Mouse (Mus musculus) MEL-GATA-1-ER (cell line): ENCODE measurements at regions not wholly inside any gene's neighbourhood (a gene's known extent, or its start where the extent isn't known, plus 50 kb on each side); places are given as distances from the start of the nearest gene placed in this dataset.

Source experiments
- DNase-seq: peaks from one replicate; pipeline ENCODE4 v3.0.0-alpha.2; 2012; ENCODE audit warnings: low read depth; ENCODE audit errors: extremely low read depth

DNA sequence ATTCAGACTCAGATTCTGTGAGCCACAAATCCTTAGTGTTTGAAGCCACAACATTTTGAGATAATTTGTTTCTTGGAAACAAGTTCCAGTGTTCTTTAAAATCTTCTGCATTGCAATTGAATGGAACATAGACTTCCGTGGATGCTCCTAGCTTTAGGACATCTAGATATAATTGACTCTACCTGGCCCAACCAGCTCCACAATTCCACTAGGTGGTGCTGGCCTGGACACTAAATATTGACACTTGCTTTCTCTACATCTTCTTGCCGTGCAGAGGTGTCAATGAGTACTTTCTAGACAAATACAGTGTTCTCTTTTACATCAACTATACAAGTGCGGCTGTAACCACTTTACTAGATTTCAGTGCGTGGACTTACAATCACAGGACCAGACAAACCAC is 63.4 kb upstream of the Gm47985 start:
- DNase-seq: no peak

DNA sequence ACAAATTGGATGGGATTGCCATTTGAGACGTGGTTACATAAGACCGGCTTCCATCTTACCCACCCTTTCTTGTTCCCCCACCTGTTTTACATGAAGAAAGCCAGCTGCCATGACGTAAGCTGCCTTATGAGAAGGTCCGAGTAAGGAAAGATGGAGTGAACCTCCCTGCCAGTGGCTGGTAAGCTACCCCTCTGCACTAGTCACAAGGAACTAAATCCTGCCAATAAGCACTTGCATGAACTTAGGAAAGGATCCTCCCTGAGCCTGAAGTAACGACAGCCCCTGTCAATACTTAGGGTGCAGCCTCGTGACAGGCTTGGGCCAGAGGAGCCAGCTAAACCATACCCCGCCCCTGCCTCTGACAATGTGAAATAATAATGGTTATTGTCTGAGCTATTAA is 62.8 kb upstream of the Gm47985 start:
- no peak for DNase-seq

DNA sequence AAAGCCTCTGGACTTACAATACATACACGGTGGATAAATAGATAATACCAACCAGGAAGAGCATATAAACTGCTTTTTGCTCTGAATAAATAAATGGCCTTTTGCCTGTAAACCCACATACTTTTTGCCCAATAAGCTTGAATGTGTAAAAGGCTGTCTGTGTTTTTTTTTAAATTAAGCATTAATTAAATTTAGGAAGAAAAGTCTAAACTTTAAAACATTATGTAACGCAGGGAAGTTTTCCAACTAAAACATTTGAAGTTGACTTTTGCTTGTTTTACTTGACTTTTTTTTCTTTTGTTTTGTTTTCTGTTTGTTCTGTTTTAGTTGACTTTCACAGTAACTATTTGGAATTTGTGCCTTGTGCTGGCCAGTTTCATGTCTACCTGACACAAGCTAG is 60.7 kb upstream of the Gm47985 start:
- no peak for DNase-seq

DNA sequence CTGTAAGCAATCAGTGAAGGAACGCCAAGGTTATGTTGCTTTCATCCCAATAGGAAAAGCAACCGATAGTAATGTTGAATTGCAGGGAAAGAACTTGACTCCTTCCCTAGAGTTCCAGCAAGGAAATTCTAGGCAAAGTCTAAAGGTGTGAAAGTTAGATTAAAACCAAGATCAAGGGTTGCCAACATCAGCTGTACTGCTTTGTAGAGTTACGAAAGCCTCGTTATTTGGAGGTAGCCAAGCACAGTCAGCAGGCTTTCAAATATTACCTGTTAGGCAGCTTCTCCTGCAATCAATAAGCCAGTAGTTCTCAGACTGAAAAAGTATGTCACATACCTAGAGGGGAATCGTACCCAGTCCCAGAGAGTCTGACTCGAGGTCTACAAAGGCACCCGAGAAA is 58.4 kb upstream of the Gm47985 start:
- DNase-seq: no peak

DNA sequence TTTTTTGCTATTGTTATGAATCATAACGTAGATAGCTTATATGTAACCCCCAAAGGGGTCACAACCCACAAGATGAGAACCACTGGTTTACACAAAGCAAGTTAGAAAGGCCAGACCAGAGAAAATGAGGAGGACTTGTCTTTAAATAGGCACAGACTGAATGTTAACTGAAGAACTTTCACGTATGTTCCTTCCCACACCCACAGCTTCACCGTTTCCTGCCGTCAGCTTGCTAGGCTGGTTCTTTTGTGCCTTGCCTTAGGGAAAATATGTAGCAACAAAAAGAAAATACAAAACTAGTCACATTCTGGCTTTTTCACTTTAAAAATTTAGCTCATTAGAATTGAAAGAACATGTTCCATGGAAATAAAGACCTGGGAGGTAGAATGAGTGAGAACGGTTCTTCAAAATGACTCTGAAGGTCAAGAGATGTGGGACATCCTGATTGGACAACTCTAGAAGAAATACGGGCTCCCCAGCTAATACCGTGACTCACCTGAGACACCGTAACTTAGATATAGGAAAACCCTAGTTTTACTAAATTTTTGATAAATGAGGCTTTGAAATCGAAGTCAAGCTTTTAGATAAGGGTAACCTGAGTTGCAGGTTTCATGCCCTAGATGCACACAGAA is 57.2 kb upstream of the Gm47985 start:
- DNase-seq: no peak

DNA sequence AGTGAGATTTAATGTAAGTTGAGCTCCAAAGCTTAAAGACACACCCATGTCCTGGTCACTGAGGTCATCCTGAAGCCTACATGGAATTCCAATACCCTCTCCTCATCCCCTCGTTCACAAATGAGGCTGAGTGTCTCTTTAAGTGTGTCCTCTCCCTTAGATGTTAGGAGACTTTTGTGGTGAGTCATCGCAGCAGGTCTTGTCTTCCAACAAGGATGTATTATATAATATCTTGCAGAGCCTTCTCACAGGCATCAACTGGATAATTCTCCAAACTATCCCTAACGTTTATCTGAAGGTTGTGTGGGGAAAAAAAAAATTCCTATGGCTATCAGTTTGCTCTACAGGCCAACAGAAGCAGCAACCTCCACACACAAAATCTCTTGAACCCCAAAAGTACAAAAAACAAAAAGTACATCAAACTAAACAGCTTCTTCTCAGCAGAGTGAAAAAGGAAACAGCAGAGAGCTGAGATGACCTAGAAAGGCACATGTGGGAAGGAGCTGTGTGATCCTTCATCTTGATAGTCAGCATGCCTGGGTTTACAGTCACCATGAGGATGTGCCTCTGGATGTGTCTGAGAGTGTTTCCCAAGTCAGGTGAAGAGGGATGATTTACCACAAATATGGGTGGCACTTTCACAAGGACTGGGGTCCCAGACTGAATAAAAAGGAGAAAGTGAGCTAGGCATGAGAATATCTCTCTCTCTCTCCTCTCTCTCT is 56.4 kb upstream of the Gm47985 start:
- DNase-seq: no peak

DNA sequence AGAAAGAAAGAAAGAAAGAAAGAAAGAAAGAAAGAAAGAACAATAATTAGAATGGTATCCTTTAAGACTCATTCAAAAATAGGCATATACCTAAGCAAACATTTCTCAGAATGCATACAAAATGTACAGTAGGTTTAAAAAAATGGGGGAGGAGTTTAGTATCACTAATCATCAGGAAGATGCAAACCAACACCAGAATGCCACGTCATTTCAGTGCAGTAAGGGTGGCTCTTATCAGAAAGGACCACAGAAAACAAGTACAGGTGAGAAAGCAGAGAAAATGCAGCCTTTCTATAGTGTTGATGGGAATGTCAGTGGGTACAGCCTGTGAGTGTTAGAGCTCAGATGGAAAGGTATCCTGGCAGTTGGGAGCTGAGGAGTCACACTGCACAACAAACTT is 55.6 kb upstream of the Gm47985 start:
- no peak for DNase-seq

DNA sequence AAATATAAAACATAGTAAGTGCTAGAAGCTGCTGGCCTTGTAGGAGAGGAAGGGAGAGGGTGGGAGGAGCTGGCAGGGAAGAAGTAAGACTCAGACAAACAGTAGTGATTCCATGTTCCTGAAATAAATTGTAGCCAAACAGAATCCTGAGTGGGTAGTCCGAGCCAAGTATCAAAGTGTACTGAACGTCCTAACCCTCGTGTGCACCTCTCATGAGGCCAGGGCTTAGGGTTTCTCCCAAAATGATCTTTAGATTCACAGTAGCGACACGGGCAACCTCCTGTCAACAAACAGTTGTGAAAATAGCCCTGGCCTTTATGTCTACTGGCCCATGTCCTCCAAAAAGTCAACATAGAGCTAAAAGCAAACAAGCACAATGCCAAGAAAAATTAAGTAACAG is 54.3 kb upstream of the Gm47985 start:
- no peak for DNase-seq

DNA sequence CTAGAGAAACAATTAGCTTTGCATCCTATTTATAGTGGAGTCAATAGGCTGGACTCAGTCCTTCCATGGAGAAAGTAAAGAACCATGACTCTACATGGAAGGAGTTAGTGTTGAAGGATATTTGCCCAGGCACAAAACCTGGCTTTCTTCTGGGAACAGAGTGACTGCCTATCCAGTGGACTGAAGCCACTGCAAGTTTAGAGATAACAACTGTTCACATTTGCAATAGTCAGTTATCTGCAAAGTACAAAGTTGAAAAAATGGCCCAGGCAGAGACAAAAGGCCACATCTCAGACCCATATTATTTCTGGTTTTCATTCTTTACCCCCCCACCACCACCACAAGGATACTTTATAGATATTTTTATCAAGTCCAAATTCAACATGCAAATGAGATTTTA is 53.4 kb upstream of the Gm47985 start:
- DNase-seq: no peak

DNA sequence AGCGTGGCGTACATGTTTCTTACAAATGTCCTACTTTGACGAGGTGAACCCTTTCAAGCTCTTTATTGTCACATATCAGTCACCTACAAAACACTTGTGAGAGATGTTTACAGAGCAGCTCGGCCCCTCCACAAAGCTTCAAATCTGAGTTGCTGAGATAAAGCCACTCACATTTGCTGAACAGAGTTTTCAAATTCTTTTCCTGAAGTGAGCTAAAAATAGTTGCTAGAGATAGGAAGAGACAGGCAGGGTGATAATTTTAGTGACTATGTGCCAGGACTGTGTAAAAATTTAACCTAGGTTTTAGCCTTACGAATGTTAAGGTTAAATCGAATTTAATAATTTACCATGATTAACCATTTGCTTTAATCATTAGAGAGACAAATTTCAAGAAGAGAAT is 52.3 kb upstream of the Gm47985 start:
- no peak for DNase-seq

DNA sequence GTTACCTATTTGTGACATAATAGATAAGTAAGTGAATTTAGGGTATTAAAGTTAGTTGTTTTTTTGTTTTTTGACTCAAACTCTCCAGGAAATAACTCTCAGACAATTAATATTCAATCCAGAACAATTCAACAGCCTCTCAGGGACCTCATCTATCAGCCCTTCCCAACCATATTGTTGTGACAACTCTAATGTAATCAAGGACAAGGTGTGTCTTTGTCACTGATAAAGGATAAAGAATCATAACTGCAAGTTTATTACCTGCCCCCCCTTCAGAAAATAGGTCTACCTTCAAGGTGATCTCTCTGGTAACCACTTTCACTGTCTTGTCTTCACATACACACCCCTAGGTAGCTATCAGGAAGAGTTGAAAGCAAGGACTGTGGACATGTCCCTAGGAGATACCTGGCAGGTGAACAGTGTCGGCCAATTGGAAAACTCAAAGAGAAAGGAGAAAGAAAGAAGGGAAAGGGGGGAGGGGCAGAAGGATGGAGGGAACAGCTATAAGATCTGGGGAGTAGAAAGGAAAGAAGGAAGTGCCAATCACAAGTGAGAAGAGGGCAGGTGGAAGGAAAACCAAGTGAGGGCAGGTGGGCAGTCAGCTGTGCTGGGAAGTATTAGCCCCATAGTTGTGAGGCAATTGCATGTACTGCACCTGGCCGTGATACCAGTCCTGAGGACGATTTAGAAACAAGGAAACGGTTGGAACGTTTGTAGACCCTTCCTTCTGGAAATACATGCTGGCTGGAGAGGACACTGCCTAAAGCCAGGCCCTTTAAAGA is 51.3 kb upstream of the Gm47985 start:
- DNase-seq: no peak

DNA sequence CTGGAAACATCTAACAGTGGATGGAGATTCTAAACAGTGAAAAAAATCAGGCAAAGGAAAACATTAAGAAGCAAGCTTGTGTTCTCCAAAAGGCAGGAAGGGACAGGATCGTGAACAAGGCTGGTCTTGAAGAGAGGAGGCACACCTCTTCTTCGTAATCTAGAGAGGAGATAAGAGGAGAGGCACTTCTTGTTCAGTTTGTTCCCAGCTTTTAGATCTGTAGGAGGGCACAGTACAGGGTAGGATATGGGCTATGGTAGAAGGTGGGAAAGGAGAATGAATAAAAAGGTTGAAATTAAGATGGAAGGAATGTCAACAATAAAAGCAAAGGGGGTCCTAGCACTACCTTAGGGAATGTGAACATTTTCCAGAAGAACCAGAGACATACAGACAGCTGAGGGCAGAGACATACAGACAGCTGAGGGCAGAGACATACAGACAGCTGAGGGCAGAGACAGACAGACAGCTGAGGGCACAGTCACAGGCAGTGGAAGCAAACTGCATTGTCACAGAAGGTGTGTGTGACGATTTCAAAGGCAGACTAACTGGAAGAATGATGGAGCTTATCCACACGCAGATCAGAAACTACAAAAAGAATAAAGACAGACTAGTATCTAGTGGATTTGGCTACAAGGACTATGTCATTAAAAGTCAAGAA is 50.6 kb upstream of the Gm47985 start:
- DNase-seq: no peak
